Mouse (Mus musculus): ENCODE results near the gene Fam198b. TPM values are rescaled to one million over a fixed set of nuclear protein-coding genes. Genes with fewer than 3 reads are reported as not detected.

The Fam198b gene
- polyA plus RNA-seq, 1 experiment = 2.1 TPM

DNA sequence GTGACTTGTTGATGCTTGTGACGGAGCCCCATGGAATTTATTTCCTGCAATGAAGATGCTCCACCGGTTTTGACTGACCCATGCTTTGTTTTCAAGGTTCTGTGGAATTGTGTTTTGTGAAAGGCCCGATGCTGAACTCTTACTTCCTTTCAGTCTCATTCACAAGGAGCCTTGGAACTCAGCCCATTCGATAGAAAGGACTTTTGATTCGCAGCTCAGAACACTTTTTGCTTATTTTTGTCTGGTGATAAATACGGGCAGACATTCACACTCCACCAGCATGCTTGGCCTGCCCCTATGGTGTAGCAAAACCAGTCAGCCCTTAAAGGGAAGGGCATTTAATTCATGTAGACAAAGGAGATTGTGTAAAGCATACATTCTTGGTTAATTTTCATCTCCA is 19.5 kb downstream of the Fam198b start:
- DNase-seq (ENCODE audit: low read depth in 1 of 2, low spot score in 2 of 2) = no peak
- Histone ChIP-seq H3K36me3 (ENCODE audit: control insufficient read depth, insufficient read depth, low read length) (no peaks in the 10 kb centered on the region), H3K27me3 (ENCODE audit: control insufficient read depth, insufficient read depth, low read length) (no peaks in the 10 kb centered on the region), H3K27ac (ENCODE audit: insufficient read depth, low read length) (no peak overlapping the region), H3K4me1 (ENCODE audit: control insufficient read depth, insufficient read depth, insufficient read length) (no peaks in the 10 kb centered on the region), H3K4me3 (ENCODE audit: extremely low read depth, insufficient read depth, insufficient read length) (no peak overlapping the region)
- WGBS = 80% methylated on average over 6 of the region's 6 CpGs
- TF ChIP-seq POLR2A (IDR thresholded peaks at IDR 0.05; ENCODE audit: low read depth, low read length) (no peak), CTCF (IDR thresholded peaks at IDR 0.05; ENCODE audit: extremely low read depth, insufficient read depth, insufficient read length, insufficient replicate concordance) (no peak)

DNA sequence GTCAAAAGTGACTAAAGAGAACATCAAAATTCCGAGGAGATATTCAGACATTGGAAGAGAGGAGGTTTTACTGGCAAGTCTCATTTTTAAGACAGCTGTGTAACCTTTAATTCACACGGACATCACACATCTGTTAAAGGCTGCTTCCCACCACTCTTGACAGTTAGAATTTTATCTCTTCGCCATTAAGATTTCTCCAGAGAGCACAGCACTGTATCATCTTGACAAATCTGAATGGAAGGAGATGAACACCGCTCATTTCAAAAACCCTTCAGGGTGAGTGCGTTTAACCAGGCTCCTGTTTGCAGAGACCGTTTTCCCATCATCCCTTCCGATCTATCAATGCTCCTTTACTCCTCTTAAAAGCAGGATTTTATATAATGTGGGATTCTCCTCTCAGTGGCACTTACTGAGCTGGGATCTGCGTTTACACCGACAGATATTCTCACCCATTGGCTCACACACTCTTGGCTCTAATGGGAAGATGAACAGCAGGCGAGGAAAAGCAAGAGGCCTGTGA is 20.0 kb downstream of the Fam198b start:
- no peak for TF ChIP-seq CTCF (IDR thresholded peaks at IDR 0.05; ENCODE audit: extremely low read depth, insufficient read depth, insufficient read length, insufficient replicate concordance)
- TF ChIP-seq POLR2A (IDR thresholded peaks at IDR 0.05; ENCODE audit: low read depth, low read length) = no peak
- H3K4me1 ChIP-seq (ENCODE audit: control insufficient read depth, insufficient read depth, insufficient read length) = no peaks in the 10 kb centered on the region
- no peak overlapping the region for H3K4me3 ChIP-seq (ENCODE audit: extremely low read depth, insufficient read depth, insufficient read length)
- WGBS = 90% methylated on average over 10 of the region's 10 CpGs
- no peak overlapping the region for H3K27ac ChIP-seq (ENCODE audit: insufficient read depth, low read length)
- no peaks in the 10 kb centered on the region for H3K27me3 ChIP-seq (ENCODE audit: control insufficient read depth, insufficient read depth, low read length)
- no peak for DNase-seq (ENCODE audit: low read depth in 1 of 2, low spot score in 2 of 2)
- H3K36me3 ChIP-seq (ENCODE audit: control insufficient read depth, insufficient read depth, low read length) = no peaks in the 10 kb centered on the region

DNA sequence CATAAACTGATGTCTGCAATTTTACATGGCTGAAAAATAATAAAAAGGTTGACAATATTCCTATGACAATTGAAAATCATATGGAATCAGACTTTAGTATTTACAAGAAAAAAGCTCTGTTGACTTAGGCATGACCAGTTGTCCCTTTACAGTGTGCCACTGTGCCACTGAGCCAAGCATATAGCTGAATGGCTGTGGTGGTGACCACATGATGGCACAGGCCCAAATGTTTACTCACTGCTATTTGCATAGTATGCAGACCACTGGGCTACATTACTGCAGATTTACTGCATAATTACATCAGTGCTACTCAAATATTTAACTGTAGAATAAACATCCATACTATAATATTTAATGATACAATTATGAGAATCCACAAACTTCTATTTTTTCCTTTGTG is 21.1 kb downstream of the Fam198b start:
- Histone ChIP-seq H3K27ac (ENCODE audit: insufficient read depth, low read length) (no peak overlapping the region), H3K4me3 (ENCODE audit: extremely low read depth, insufficient read depth, insufficient read length) (no peak overlapping the region), H3K4me1 (ENCODE audit: control insufficient read depth, insufficient read depth, insufficient read length) (no peaks in the 10 kb centered on the region), H3K27me3 (ENCODE audit: control insufficient read depth, insufficient read depth, low read length) (no peaks in the 10 kb centered on the region), H3K36me3 (ENCODE audit: control insufficient read depth, insufficient read depth, low read length) (no peaks in the 10 kb centered on the region)
- TF ChIP-seq POLR2A (IDR thresholded peaks at IDR 0.05; ENCODE audit: low read depth, low read length) = no peak
- no peak for TF ChIP-seq CTCF (IDR thresholded peaks at IDR 0.05; ENCODE audit: extremely low read depth, insufficient read depth, insufficient read length, insufficient replicate concordance)
- no peak for DNase-seq (ENCODE audit: low read depth in 1 of 2, low spot score in 2 of 2)

DNA sequence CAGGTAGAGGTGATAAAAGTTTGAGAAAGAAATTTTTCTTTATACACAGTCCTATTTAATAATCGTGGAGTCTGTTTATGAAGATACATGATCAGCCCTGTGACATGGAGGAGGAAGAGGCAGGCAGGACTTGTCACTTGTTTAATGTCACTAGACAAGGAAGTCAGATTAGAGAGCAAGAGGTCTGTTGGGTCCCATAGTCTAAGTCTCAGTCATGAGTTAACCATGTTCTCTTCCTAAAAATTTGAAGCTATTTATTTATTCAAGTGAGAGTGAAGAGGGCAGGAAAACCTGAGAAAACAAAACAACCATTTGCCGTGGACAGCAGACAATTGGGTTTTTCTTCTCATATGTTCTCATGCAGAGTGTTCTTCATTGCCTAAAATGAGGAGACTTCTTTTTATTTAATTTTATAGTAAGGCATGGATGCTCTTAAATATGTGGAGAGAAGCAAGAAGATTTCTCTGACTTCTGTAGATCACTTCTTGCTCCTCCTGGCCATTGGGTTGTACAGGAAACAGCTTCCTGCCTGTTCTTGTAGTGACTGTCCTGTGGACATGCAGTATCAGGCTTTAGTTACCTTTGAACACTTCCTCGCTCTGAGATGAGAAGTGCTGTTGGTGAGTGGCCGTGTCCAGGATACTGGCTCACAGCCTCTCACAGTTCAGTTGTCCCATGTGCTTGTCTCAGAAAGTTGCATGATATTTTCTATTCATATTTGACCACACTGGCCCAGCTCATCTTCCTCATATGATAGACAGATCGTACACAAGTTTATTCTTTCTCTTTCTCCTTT is 22.1 kb downstream of the Fam198b start:
- Histone ChIP-seq H3K27me3 (ENCODE audit: control insufficient read depth, insufficient read depth, low read length) (no peaks in the 10 kb centered on the region), H3K36me3 (ENCODE audit: control insufficient read depth, insufficient read depth, low read length) (no peaks in the 10 kb centered on the region), H3K4me1 (ENCODE audit: control insufficient read depth, insufficient read depth, insufficient read length) (no peaks in the 10 kb centered on the region), H3K4me3 (ENCODE audit: extremely low read depth, insufficient read depth, insufficient read length) (no peak overlapping the region), H3K27ac (ENCODE audit: insufficient read depth, low read length) (no peak overlapping the region)
- no peak for DNase-seq (ENCODE audit: low read depth in 1 of 2, low spot score in 2 of 2)
- TF ChIP-seq POLR2A (IDR thresholded peaks at IDR 0.05; ENCODE audit: low read depth, low read length) (no peak), CTCF (IDR thresholded peaks at IDR 0.05; ENCODE audit: extremely low read depth, insufficient read depth, insufficient read length, insufficient replicate concordance) (no peak)
- WGBS = 18% methylated on average over 5 of the region's 5 CpGs

DNA sequence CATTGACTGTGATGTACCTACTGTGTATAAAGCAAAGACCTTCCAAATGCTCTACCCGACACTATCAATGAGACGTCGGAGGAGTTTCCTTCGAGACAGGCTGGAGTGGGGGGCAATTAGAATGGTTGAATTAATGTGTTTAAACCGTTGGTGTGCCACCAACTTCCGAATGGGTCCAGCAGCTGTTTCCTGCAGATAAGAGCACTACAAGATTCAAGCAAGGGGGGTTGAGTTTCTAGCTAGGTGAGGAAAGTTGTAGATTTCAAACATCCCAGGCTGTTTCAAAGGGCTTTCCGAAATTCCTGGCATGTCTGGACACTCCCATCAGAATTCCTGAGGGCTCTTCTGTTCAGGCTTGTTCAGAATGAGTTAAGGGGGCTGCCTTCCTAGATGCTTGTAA is 22.9 kb downstream of the Fam198b start:
- Histone ChIP-seq H3K27me3 (ENCODE audit: control insufficient read depth, insufficient read depth, low read length) (no peaks in the 10 kb centered on the region), H3K4me1 (ENCODE audit: control insufficient read depth, insufficient read depth, insufficient read length) (no peaks in the 10 kb centered on the region), H3K36me3 (ENCODE audit: control insufficient read depth, insufficient read depth, low read length) (no peaks in the 10 kb centered on the region), H3K27ac (ENCODE audit: insufficient read depth, low read length) (no peak overlapping the region), H3K4me3 (ENCODE audit: extremely low read depth, insufficient read depth, insufficient read length) (no peak overlapping the region)
- TF ChIP-seq POLR2A (IDR thresholded peaks at IDR 0.05; ENCODE audit: low read depth, low read length) (no peak), CTCF (IDR thresholded peaks at IDR 0.05; ENCODE audit: extremely low read depth, insufficient read depth, insufficient read length, insufficient replicate concordance) (no peak)
- 5% methylated on average over 7 of the region's 7 CpGs for WGBS
- DNase-seq (ENCODE audit: low read depth in 1 of 2, low spot score in 2 of 2) = no peak

DNA sequence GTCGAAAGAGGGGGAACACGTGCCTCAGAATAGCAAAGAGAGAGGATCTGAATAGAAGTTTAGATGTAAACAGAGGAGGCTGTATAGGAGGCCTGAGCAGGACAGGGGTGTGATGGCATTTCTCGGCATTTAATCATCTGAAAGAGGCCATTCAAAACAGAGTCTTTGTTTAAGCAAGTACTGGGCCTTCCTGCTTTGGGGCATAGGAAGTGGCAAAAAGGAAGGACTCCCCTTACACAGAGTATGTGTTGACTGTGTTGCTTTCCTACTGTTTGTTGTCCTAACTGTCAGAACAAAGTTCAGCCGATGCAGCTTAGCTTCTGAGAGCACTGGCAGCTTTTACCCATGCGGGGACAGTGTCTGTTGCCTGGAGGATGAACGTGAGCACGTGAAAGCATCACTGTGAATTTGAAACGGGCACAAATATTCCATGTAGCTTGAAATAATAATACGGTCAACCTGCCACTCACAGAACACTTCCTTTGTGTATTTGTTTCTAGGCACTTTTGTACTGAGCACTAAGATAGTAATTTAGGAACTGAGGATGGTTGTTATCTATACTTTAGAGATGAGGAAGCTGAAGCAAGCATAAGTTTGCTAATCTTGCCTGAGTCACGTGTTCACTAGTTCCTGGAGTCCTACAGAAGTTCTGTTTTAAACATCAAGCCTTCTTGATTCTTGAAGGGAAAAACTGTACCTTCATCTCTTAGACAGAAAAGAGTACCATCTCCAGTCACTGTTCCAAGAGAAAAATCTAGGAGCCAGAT is 26.2 kb downstream of the Fam198b start:
- TF ChIP-seq POLR2A (IDR thresholded peaks at IDR 0.05; ENCODE audit: low read depth, low read length) (no peak), CTCF (IDR thresholded peaks at IDR 0.05; ENCODE audit: extremely low read depth, insufficient read depth, insufficient read length, insufficient replicate concordance) (no peak)
- H3K4me1 ChIP-seq (ENCODE audit: control insufficient read depth, insufficient read depth, insufficient read length) = no peaks in the 10 kb centered on the region
- H3K27ac ChIP-seq (ENCODE audit: insufficient read depth, low read length) = no peak overlapping the region
- no peaks in the 10 kb centered on the region for H3K27me3 ChIP-seq (ENCODE audit: control insufficient read depth, insufficient read depth, low read length)
- WGBS = 63% methylated on average over 10 of the region's 10 CpGs
- DNase-seq (ENCODE audit: low read depth in 1 of 2, low spot score in 2 of 2) = no peak
- no peaks in the 10 kb centered on the region for H3K36me3 ChIP-seq (ENCODE audit: control insufficient read depth, insufficient read depth, low read length)
- H3K4me3 ChIP-seq (ENCODE audit: extremely low read depth, insufficient read depth, insufficient read length) = no peak overlapping the region

Data from spleen, adult 2 months (tissue).